Mouse (Mus musculus): Measurements from ENCODE around the gene Exoc3l2. TPM values are rescaled to one million over a fixed set of nuclear protein-coding genes. Genes with fewer than 3 reads are reported as not detected.

Gene Exoc3l2
- polyA plus RNA-seq, 1 experiment from 2014 or later: 1.4 TPM

- no peak overlapping the region for H3K27ac ChIP-seq (replicated peaks; ENCODE audit: low read depth, low read length)
- DNase-seq (ENCODE audit: low spot score) (no peak), ATAC-seq (ENCODE audit: low read depth) (no peak)
- H3K4me2 ChIP-seq (ENCODE audit: low read depth, low read length): no peak overlapping the region
- WGBS: 100% methylated on average over 1 of the region's 1 CpGs
- H3K9ac ChIP-seq (ENCODE audit: low read depth, low read length): no peak overlapping the region
- no peaks in the 10 kb centered on the region for H3K9me3 ChIP-seq (ENCODE audit: control insufficient read depth, low read length)
- no peaks in the 10 kb centered on the region for H3K4me1 ChIP-seq (ENCODE audit: control insufficient read depth, insufficient read depth, low read length)
- no peaks in the 10 kb centered on the region for H3K36me3 ChIP-seq (ENCODE audit: control insufficient read depth, insufficient read depth, low read length)
- no peak overlapping the region for H3K4me3 ChIP-seq (ENCODE audit: low read depth, low read length)
- H3K27me3 ChIP-seq (replicated peaks; ENCODE audit: control insufficient read depth, insufficient read depth, low read length): peaks cover 32% of the 10 kb centered on the region
Observed at GRCm38 (mm10) chr7:19485488-19485887, 22.4 kb downstream of the Exoc3l2 start.

- DNase-seq (ENCODE audit: low spot score) (no peak), ATAC-seq (ENCODE audit: low read depth) (no peak)
- H3K36me3 ChIP-seq (ENCODE audit: control insufficient read depth, insufficient read depth, low read length): no peaks in the 10 kb centered on the region
- H3K4me3 ChIP-seq (ENCODE audit: low read depth, low read length): no peak overlapping the region
- H3K4me2 ChIP-seq (ENCODE audit: low read depth, low read length): no peak overlapping the region
- H3K9me3 ChIP-seq (ENCODE audit: control insufficient read depth, low read length): no peaks in the 10 kb centered on the region
- H3K9ac ChIP-seq (ENCODE audit: low read depth, low read length): no peak overlapping the region
- H3K27ac ChIP-seq (replicated peaks; ENCODE audit: low read depth, low read length): no peak overlapping the region
- peaks cover 42% of the 10 kb centered on the region for H3K27me3 ChIP-seq (replicated peaks; ENCODE audit: control insufficient read depth, insufficient read depth, low read length)
- 91% methylated on average over 7 of the region's 7 CpGs for WGBS
- no peaks in the 10 kb centered on the region for H3K4me1 ChIP-seq (ENCODE audit: control insufficient read depth, insufficient read depth, low read length)
Observed at GRCm38 (mm10) chr7:19486549-19486948, 23.4 kb downstream of the Exoc3l2 start.

- ATAC-seq (ENCODE audit: low read depth) (no peak), DNase-seq (ENCODE audit: low spot score) (no peak)
- H3K4me2 ChIP-seq (ENCODE audit: low read depth, low read length): peak overlapping the region; percentile 41
- peaks cover 53% of the 10 kb centered on the region for H3K27me3 ChIP-seq (replicated peaks; ENCODE audit: control insufficient read depth, insufficient read depth, low read length)
- no peak overlapping the region for H3K9ac ChIP-seq (ENCODE audit: low read depth, low read length)
- no peak overlapping the region for H3K27ac ChIP-seq (replicated peaks; ENCODE audit: low read depth, low read length)
- 2% methylated on average over 21 of the region's 31 CpGs for WGBS
- H3K4me1 ChIP-seq (ENCODE audit: control insufficient read depth, insufficient read depth, low read length): no peaks in the 10 kb centered on the region
- H3K4me3 ChIP-seq (ENCODE audit: low read depth, low read length): peak overlapping the region; percentile 20
- H3K36me3 ChIP-seq (ENCODE audit: control insufficient read depth, insufficient read depth, low read length): no peaks in the 10 kb centered on the region
- no peaks in the 10 kb centered on the region for H3K9me3 ChIP-seq (ENCODE audit: control insufficient read depth, low read length)
Observed at GRCm38 (mm10) chr7:19489525-19489924, 26.4 kb downstream of the Exoc3l2 start.

GRCm38 (mm10) chr7:19491731-19492130, 28.6 kb downstream of the Exoc3l2 start:
- Histone ChIP-seq H3K9ac (ENCODE audit: low read depth, low read length) (no peak overlapping the region), H3K4me2 (ENCODE audit: low read depth, low read length) (peak overlapping the region; percentile 45), H3K4me3 (ENCODE audit: low read depth, low read length) (peak overlapping the region; percentile 24; the same call in 1 of the 2 replicates), H3K27me3 (replicated peaks; ENCODE audit: control insufficient read depth, insufficient read depth, low read length) (peaks cover 53% of the 10 kb centered on the region), H3K9me3 (ENCODE audit: control insufficient read depth, low read length) (no peaks in the 10 kb centered on the region), H3K36me3 (ENCODE audit: control insufficient read depth, insufficient read depth, low read length) (no peaks in the 10 kb centered on the region), H3K27ac (replicated peaks; ENCODE audit: low read depth, low read length) (no peak overlapping the region), H3K4me1 (ENCODE audit: control insufficient read depth, insufficient read depth, low read length) (no peaks in the 10 kb centered on the region; the same call in 1 of the 2 replicates)
- WGBS: 9% methylated on average over 17 of the region's 26 CpGs
- DNase-seq (ENCODE audit: low spot score): peak; percentile 45
- no peak for ATAC-seq (ENCODE audit: low read depth)

GRCm38 (mm10) chr7:19494751-19495474, 31.8 kb downstream of the Exoc3l2 start:
- Histone ChIP-seq H3K4me2 (ENCODE audit: low read depth, low read length) (no peak overlapping the region), H3K27ac (replicated peaks; ENCODE audit: low read depth, low read length) (no peak overlapping the region), H3K27me3 (replicated peaks; ENCODE audit: control insufficient read depth, insufficient read depth, low read length) (peaks cover 27% of the 10 kb centered on the region), H3K9me3 (ENCODE audit: control insufficient read depth, low read length) (no peaks in the 10 kb centered on the region), H3K36me3 (ENCODE audit: control insufficient read depth, insufficient read depth, low read length) (no peaks in the 10 kb centered on the region), H3K4me3 (ENCODE audit: low read depth, low read length) (no peak overlapping the region), H3K9ac (ENCODE audit: low read depth, low read length) (no peak overlapping the region), H3K4me1 (ENCODE audit: control insufficient read depth, insufficient read depth, low read length) (no peaks in the 10 kb centered on the region; the same call in 1 of the 2 replicates)
- DNase-seq (ENCODE audit: low spot score) (no peak), ATAC-seq (ENCODE audit: low read depth) (no peak)
- WGBS: 80% methylated on average over 25 of the region's 25 CpGs

GRCm38 (mm10) chr7:19495521-19496213, 32.5 kb downstream of the Exoc3l2 start:
- Histone ChIP-seq H3K36me3 (ENCODE audit: control insufficient read depth, insufficient read depth, low read length) (no peaks in the 10 kb centered on the region), H3K4me1 (ENCODE audit: control insufficient read depth, insufficient read depth, low read length) (no peaks in the 10 kb centered on the region; the same call in 1 of the 2 replicates), H3K9ac (ENCODE audit: low read depth, low read length) (peak overlapping the region; percentile 14; the same call in 1 of the 2 replicates), H3K4me2 (ENCODE audit: low read depth, low read length) (no peak overlapping the region), H3K27me3 (replicated peaks; ENCODE audit: control insufficient read depth, insufficient read depth, low read length) (peaks cover 20% of the 10 kb centered on the region), H3K9me3 (ENCODE audit: control insufficient read depth, low read length) (no peaks in the 10 kb centered on the region), H3K27ac (replicated peaks; ENCODE audit: low read depth, low read length) (no peak overlapping the region), H3K4me3 (ENCODE audit: low read depth, low read length) (no peak overlapping the region)
- peak; percentile 59 for DNase-seq (ENCODE audit: low spot score)
- 41% methylated on average over 20 of the region's 20 CpGs for WGBS
- no peak for ATAC-seq (ENCODE audit: low read depth)

GRCm38 (mm10) chr7:19496214-19496555, 33.1 kb downstream of the Exoc3l2 start:
- H3K4me3 ChIP-seq (ENCODE audit: low read depth, low read length): no peak overlapping the region
- H3K9ac ChIP-seq (ENCODE audit: low read depth, low read length): no peak overlapping the region
- no peak overlapping the region for H3K27ac ChIP-seq (replicated peaks; ENCODE audit: low read depth, low read length)
- DNase-seq (ENCODE audit: low spot score): no peak
- no peaks in the 10 kb centered on the region for H3K9me3 ChIP-seq (ENCODE audit: control insufficient read depth, low read length)
- H3K4me1 ChIP-seq (ENCODE audit: control insufficient read depth, insufficient read depth, low read length): no peaks in the 10 kb centered on the region; the same call in 1 of the 2 replicates
- 50% methylated on average over 5 of the region's 5 CpGs for WGBS
- H3K27me3 ChIP-seq (replicated peaks; ENCODE audit: control insufficient read depth, insufficient read depth, low read length): peaks cover 15% of the 10 kb centered on the region
- no peak overlapping the region for H3K4me2 ChIP-seq (ENCODE audit: low read depth, low read length)
- H3K36me3 ChIP-seq (ENCODE audit: control insufficient read depth, insufficient read depth, low read length): no peaks in the 10 kb centered on the region
- ATAC-seq (ENCODE audit: low read depth): no peak

- Histone ChIP-seq H3K36me3 (ENCODE audit: control insufficient read depth, insufficient read depth, low read length) (no peaks in the 10 kb centered on the region), H3K9ac (ENCODE audit: low read depth, low read length) (no peak overlapping the region)
- WGBS: 62% methylated on average over 4 of the region's 4 CpGs
Observed at GRCm38 (mm10) chr7:19498326-19498725, 35.2 kb downstream of the Exoc3l2 start.

More at GRCm38 (mm10) chr7:19498326-19498725, 35.2 kb downstream of the Exoc3l2 start:
- no peaks in the 10 kb centered on the region; the same call in 1 of the 2 replicates for H3K4me1 ChIP-seq (ENCODE audit: control insufficient read depth, insufficient read depth, low read length)
- H3K9me3 ChIP-seq (ENCODE audit: control insufficient read depth, low read length): no peaks in the 10 kb centered on the region
- ATAC-seq (ENCODE audit: low read depth) (no peak), DNase-seq (ENCODE audit: low spot score) (no peak)
- no peak overlapping the region for H3K4me2 ChIP-seq (ENCODE audit: low read depth, low read length)
- no peaks in the 10 kb centered on the region for H3K27me3 ChIP-seq (replicated peaks; ENCODE audit: control insufficient read depth, insufficient read depth, low read length)
- H3K4me3 ChIP-seq (ENCODE audit: low read depth, low read length): no peak overlapping the region
- H3K27ac ChIP-seq (replicated peaks; ENCODE audit: low read depth, low read length): no peak overlapping the region
